Mouse (Mus musculus) kidney, adult 2 months (tissue): ENCODE measurements around the gene Olfr1124.

Source experiments
- CTCF ChIP-seq: fragments of 200-500 bp; conservative IDR thresholded peaks from 2 replicates; pipeline ENCODE4 v1.5.1; 2011; ENCODE audit warnings: low read depth, mild to moderate bottlenecking, control low read depth, low read length, moderate library complexity, mixed read lengths; ENCODE audit not compliant: insufficient read depth, insufficient read length
- POLR2A ChIP-seq: fragments of 200-500 bp; IDR thresholded peaks from one replicate; pipeline ENCODE4 v1.6.1; 2011; ENCODE audit warnings: low read depth, low read length, control low read depth

- no peak for TF ChIP-seq CTCF
- TF ChIP-seq POLR2A = no peak
Observed at GRCm38 (mm10) chr2:87482276-87482675, 52.2 kb downstream of the Olfr1124 start.
